Mouse (Mus musculus) left cerebral cortex, adult 2 months (tissue): ENCODE results near the gene Ripk3. TPM values are rescaled to one million over a fixed set of nuclear protein-coding genes. Genes with fewer than 3 reads are reported as not detected.

Experiments used
- DNase-seq, 2 experiments: peaks; one replicate each; pipeline ENCODE4 v3.0.0; 2021 to 2022; ENCODE audit warnings: low spot score in 2 of 2, mixed read lengths in 1 of 2; ENCODE audit errors: extremely low spot score in 1 of 2
- H3K27ac ChIP-seq: fragments of 200-600 bp; 2 replicates; pipeline ENCODE4 v1.8.1; 2022
- H3K4me3 ChIP-seq: fragments of 200-600 bp; 2 replicates; pipeline ENCODE4 v1.8.1; 2022
- CTCF ChIP-seq: fragments of 200-600 bp; IDR thresholded peaks from 2 replicates; pipeline ENCODE4 v1.8.1; 2022; ENCODE audit warnings: antibody characterized with exemption, mild to moderate bottlenecking, moderate library complexity
- intact Hi-C: fragments of 180-260 bp; cut with DNase I; formaldehyde crosslinking; loops from one replicate; pipeline ENCODE4 v1.15.1; 2025
- long read RNA-seq, 2 experiments: library from polyadenylated mRNA; stranded (forward); transcript quantifications; one replicate each; pipeline ENCODE4 v2.0.0; 2021; ENCODE audit warnings: borderline mapping rate in 2 of 2
- total RNA-seq, 2 experiments: library from RNA; stranded (reverse); gene quantifications; 2 replicates each; pipeline ENCODE4 v1.2.3; 2021

The Ripk3 gene
- total RNA-seq = 1 to 10 TPM; 1.2 to 1.3 TPM
- long read RNA-seq, experiment 1 = 0 reads
- long read RNA-seq, experiment 2, partial matches to known transcripts = 1 of 1 reads
- long read RNA-seq, experiment 2, other reads (novel, unspliced or antisense) = 0 of 1 reads

GRCm38 (mm10) chr14:55788256-55789050 lies at the start of gene Ripk3:
Ripk3 (minus strand) TSS chr14:55788865.
- Histone ChIP-seq H3K4me3 (0 out of 2 replicates have a peak within 1 kb of the TSS, but pooled peaks have one; percentile 11), H3K27ac (no peak within 1 kb of the TSS)
- no peak for TF ChIP-seq CTCF
- no peak for DNase-seq
- intact Hi-C loops = no loop called here

GRCm38 (mm10) chr14:55838312-55838711 lies 49.6 kb upstream of the Ripk3 start:
- no peak for TF ChIP-seq CTCF
- Histone ChIP-seq H3K27ac (no peak overlapping the region), H3K4me3 (no peak overlapping the region)
- no peak for DNase-seq
- intact Hi-C loops = no loop called here

GRCm38 (mm10) chr14:55834808-55835533 lies 46.3 kb upstream of the Ripk3 start:
- Histone ChIP-seq H3K4me3 (no peak overlapping the region), H3K27ac (no peak overlapping the region)
- DNase-seq = no peak
- no peak for TF ChIP-seq CTCF
- intact Hi-C loops = no loop called here

- no peak for DNase-seq
- intact Hi-C loops = no loop called here
These were observed 44.5 kb upstream of the Ripk3 start for GRCm38 (mm10) chr14:55833126-55833525.

DNA sequence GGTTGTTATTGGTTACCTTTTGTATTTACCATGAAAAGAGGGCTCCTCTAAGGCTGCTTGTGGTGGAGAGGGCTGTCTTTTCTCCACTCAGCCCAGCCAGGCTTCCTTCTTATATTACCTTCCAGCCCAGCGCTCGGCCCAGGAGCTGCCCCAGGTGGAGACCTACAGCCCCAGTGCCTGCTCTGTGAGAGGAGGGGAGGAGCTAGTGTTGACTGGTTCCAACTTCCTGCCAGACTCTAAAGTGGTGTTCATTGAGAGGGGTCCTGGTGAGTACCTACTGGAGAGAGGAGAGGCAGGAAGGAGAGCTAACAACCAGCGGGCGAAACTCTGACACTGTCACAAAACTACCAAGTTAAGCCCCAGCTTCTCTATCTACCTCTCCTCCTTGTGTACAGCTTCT lies 41.7 kb upstream of the Ripk3 start:
- H3K4me3 ChIP-seq = no peak overlapping the region
- no peak for TF ChIP-seq CTCF
- no peak overlapping the region for H3K27ac ChIP-seq
- no peak for DNase-seq
- intact Hi-C loops = no loop called here

More at GRCm38 (mm10) chr14:55833126-55833525, 44.5 kb upstream of the Ripk3 start:
- TF ChIP-seq CTCF = no peak
- no peak overlapping the region for H3K27ac ChIP-seq
- H3K4me3 ChIP-seq = no peak overlapping the region

DNA sequence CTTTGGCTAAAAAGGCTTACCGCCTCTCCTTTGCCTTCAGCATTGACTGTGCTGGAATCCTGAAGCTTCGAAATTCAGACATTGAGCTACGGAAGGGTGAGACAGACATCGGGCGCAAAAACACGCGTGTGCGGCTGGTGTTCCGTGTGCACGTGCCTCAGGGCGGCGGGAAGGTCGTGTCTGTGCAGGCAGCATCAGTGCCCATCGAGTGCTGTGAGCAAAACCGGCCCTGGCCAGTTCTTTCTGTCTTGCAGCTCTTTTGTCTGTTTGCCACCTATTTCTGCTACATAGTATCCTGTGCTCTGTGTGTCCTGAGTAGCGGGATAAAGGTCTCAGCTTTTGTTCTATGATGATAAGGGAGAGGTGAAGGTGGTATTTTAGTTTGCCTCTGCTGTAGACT lies 41.2 kb upstream of the Ripk3 start:
- no peak overlapping the region for H3K27ac ChIP-seq
- intact Hi-C loops = no loop called here
- TF ChIP-seq CTCF = no peak
- no peak overlapping the region for H3K4me3 ChIP-seq
- DNase-seq = no peak

GRCm38 (mm10) chr14:55828716-55829263 lies 40.1 kb upstream of the Ripk3 start:
- Histone ChIP-seq H3K4me3 (no peak overlapping the region), H3K27ac (no peak overlapping the region)
- intact Hi-C loops = no loop called here
- no peak for TF ChIP-seq CTCF
- DNase-seq = no peak

DNA sequence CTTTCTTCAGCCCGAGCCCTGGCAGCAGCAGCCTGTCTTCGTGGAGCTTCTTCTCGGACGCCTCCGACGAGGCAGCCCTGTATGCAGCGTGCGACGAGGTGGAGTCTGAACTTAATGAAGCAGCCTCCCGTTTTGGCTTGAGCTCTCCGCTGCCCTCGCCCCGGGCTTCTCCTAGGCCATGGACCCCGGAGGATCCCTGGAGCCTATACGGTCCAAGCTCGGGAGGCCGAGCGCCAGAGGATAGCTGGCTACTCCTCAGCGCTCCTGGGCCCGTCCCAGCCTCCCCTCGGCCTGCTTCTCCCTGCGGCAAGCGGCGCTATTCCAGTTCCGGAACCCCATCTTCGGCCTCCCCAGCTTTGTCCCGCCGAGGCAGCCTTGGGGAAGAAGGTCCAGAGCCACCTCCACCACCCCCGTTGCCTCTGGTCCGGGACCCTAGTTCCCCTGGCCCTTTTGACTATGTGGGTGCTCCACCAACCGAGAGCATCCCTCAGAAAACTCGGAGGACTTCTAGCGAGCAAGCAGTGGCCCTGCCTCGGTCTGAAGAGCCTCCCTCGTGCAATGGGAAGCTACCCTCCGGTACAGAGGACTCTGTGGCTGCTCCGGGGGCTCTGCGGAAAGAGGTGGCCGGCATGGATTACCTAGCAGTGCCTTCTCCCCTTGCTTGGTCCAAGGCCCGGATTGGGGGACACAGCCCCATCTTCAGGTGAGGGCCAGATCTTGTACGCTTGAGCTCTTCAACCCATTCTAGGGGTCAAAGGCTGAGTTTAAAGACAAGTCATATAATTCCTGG lies 38.1 kb upstream of the Ripk3 start:
- Histone ChIP-seq H3K4me3 (no peak overlapping the region), H3K27ac (no peak overlapping the region)
- intact Hi-C loops = no loop called here
- no peak for TF ChIP-seq CTCF
- DNase-seq = peak in 1 of 2 experiments; percentile 9

DNA sequence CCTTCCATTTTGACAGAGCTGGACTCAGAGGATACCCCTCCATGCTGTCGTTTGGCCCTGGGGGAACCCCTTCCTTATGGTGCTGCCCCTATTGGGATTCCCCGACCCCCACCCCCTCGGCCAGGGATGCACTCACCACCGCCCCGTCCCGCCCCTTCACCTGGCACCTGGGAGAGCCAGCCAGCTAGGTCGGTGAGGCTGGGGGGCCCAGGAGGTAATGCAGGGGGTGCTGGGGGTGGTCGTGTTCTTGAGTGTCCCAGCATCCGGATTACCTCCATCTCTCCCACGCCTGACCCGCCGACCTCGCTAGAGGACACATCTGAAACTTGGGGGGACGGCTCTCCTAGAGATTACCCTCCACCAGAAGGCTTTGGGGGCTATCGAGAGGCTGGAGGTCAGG lies 37.5 kb upstream of the Ripk3 start:
- peak in 1 of 2 experiments; percentile 8 for DNase-seq
- H3K27ac ChIP-seq = no peak overlapping the region

DNA sequence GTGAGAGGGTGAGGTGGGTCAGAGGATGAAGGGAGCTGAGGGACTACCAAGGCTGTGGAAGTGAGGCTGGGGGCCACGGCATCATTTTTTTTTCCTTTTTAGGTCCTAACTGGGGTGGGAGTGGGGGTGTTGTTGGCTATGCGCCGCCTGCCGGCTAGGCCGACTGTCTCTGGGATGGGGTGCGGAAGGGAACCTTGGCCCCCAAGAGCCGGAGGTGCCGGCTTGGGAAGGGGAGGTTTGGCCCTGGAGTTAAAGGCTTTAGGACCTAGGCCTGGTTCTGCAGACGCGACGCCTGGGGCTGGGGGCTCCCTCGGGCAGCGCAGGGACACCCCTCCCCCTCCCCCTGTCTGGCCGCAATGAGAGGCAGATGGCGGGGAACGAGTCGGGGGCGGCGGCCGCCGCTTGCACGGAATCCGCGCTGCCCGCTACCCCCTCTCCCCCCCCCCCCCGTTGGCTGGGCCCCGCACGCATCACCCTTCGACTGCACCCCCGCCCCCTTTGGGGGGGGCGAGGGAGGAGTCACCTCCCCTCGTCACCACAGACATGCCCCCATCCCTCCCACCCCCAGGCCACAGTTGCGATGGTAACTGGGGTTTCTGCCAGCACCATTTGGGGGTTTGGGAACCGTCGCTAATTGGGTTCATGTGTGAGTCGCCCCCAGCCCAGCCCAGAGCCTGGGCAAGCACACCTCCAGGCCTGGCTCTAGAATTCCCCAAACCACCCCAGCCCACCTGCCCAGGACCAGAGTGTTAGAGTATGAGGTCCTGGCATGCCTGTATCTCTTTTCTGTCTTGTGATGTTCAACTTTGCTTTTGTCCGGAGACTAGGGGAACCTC lies 36.8 kb upstream of the Ripk3 start:
- intact Hi-C loops = no loop called here
- TF ChIP-seq CTCF = no peak; the same call in none of the 2 replicates
- H3K4me3 ChIP-seq = peak overlapping the region; percentile 38
- peak in 1 of 2 experiments; percentile 10 for DNase-seq
- H3K27ac ChIP-seq = no peak overlapping the region; the same call in 1 of the 2 replicates

More for the DNA sequence above, 37.5 kb upstream of the Ripk3 start:
- TF ChIP-seq CTCF = no peak
- intact Hi-C loops = no loop called here
- H3K4me3 ChIP-seq = no peak overlapping the region
